Mouse (Mus musculus): ENCODE data around the gene St6galnac3.

The St6galnac3 gene

DNA sequence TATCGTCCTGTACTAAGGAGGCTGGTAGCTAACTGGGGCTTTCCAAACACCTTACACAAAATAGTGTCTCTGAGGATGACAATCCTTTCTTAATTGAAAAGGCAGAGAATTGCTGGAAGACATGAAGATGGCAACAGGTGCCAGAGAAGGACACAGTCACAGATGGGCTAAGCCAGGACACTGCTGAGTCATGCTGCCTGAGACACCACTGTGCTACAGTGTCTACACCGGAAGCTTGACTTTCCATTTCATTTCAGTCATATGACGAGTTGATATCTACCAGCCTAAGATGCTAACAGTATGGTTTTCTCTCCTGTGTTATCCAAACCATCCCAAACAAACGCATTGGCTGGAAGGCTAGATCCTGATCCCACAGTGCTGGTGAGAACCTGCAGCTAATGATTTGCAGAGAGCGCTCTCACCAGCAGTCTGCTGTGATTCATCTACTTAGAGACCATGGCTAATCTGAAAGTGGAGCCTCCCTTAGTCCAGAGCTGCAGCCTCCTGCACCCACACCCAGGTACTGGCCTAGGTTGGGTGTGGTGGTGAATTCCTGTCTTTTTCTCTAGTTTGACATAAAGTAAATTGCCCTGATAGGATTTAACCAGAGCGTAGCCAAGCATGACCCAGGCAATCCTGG lies 433.4 kb downstream of the St6galnac3 start:
- no peak for DNase-seq (ENCODE audit: extremely low spot score, low spot score)

DNA sequence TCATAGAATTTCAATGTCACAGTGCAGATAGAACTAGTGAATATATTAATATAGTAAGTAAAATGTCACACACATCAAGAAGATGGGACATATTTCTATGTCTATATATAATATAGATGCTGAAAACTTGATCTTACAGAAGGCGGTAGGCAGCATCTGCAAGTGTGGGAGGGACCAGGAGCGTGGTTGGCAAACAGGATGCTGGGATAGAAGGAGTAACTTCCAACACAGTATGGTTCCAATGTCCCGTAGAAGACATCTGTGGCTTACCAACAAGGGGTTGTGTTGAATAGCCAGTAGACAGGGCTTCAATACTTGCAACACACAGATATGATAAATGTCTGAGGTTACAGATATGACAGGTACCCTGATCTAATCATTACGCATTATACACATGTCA lies 435.0 kb downstream of the St6galnac3 start:
- DNase-seq (ENCODE audit: extremely low spot score, low spot score): no peak

GRCm38 (mm10) chr3:153287564-153287963 lies 437.4 kb downstream of the St6galnac3 start:
- no peak for DNase-seq (ENCODE audit: extremely low spot score, low spot score)

GRCm38 (mm10) chr3:153287081-153287480 lies 437.9 kb downstream of the St6galnac3 start:
- DNase-seq (ENCODE audit: extremely low spot score, low spot score): no peak

DNA sequence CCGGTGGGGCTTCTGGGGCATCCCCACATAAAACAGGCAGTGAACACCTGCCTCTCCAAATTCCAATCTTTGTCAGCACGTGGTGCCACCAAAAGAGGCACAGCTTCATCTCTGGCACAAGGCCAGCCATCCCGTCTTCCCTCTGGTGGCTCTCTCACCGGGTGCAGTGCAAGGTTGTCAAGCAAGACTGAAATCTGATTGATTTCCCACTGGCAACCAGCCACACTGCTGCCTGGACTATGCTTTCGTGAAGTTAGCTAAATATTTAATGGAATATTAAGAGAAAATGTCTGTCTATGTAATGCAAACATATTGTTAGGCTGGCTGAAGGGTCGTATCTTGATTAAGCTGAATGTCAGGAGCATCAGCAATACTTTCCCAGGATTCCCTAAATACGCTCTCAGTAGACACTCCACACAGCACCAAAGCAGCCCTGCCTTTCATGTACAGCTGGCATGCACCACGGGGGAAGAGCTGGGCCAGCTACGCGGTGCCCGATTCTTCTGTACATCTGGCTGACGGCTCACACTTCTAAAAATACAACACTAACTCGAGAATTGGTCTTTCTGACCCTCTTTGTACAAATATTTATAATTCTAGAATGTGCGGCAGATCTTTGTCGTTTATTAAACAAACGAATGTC lies 442.7 kb downstream of the St6galnac3 start:
- DNase-seq (ENCODE audit: extremely low spot score, low spot score): no peak

DNA sequence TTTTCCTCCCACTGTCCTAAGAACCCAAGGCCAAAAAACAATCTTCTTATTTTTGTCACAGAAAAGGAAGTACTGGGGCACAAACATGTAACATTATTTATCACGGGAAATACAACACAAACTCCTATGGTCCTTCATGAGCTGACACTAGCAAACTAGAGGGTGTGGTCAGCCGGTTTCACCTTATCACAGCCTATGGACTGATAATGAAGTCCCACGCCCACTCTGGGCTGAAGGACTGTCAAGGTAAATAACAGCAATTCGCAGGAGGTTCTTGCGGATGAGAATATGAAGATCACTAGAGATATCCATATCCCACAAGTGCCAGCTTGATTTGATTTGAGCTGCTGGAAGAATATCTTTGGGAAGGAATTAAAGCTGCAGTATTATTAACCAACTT lies 446.7 kb downstream of the St6galnac3 start:
- DNase-seq (ENCODE audit: extremely low spot score, low spot score): no peak

GRCm38 (mm10) chr3:153277389-153277999 lies 447.5 kb downstream of the St6galnac3 start:
- DNase-seq (ENCODE audit: extremely low spot score, low spot score): peak; percentile 62

- no peak for DNase-seq (ENCODE audit: extremely low spot score, low spot score)
Measured at GRCm38 (mm10) chr3:153276830-153277388, 448.1 kb downstream of the St6galnac3 start.

- DNase-seq (ENCODE audit: extremely low spot score, low spot score): no peak
Measured at GRCm38 (mm10) chr3:153276101-153276829, 448.7 kb downstream of the St6galnac3 start.

- DNase-seq (ENCODE audit: extremely low spot score, low spot score): no peak
Measured at GRCm38 (mm10) chr3:153272241-153272640, 452.7 kb downstream of the St6galnac3 start.

GRCm38 (mm10) chr3:153267397-153267796 lies 457.6 kb downstream of the St6galnac3 start:
- no peak for DNase-seq (ENCODE audit: extremely low spot score, low spot score)

DNA sequence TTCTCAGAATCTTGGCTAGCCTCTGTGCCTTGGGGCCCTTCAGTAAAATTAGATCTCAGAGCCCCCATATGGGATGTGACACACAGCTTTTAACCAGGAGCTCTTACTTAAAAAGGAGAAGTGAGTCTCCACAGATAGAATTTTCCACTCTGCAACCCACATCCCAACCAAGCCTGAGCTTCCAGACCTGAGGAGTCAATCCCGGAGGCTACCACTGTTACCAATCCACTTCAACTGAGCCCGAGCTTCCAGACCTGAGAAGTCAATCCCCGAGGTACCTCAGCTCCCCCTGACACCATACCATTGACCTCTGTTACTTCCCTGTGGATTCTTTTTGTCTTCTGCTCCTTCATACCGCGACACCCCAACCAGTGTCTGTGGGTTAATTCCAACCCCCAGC lies 463.0 kb downstream of the St6galnac3 start:
- no peak for DNase-seq (ENCODE audit: extremely low spot score, low spot score)

DNA sequence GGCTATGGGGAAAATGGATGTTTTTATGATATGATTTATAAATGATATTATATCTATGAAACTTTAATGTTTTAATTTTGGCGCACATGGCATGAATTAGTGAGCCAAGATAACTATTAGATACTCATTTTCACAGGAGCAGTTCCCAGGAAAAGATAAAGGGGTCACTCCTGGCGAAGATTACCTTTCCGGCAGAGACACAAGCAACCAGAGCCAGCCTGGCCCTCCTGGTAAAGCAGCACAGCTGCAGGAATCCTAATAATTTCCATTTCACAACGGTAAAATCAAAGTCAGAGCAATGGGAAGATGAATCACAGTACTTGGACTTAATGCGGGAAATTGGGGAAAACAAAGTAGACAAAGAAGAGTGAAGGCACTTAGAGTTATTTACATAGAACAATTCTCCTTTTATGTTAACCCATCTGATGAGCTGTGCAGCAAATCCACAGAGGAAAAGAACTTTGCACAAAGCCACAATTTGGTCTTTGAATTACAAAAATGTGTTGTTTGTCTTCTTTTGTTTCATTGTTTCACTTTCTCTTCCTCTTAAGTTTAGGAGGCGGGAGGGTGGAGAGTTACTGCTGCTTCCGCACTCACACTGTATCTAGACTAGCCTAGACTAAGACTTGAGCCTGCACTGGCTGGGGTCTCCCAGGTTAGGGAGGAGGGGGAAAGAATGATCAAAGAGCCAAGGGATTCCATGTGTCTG lies 464.6 kb downstream of the St6galnac3 start:
- no peak for DNase-seq (ENCODE audit: extremely low spot score, low spot score)

- no peak for DNase-seq (ENCODE audit: extremely low spot score, low spot score)
Measured at GRCm38 (mm10) chr3:153255910-153256309, 469.1 kb downstream of the St6galnac3 start.

- no peak for DNase-seq (ENCODE audit: extremely low spot score, low spot score)
Measured at GRCm38 (mm10) chr3:153251653-153252052, 473.3 kb downstream of the St6galnac3 start.

GRCm38 (mm10) chr3:153250598-153251257 lies 474.2 kb downstream of the St6galnac3 start:
- DNase-seq (ENCODE audit: extremely low spot score, low spot score): peak; percentile 78

DNA sequence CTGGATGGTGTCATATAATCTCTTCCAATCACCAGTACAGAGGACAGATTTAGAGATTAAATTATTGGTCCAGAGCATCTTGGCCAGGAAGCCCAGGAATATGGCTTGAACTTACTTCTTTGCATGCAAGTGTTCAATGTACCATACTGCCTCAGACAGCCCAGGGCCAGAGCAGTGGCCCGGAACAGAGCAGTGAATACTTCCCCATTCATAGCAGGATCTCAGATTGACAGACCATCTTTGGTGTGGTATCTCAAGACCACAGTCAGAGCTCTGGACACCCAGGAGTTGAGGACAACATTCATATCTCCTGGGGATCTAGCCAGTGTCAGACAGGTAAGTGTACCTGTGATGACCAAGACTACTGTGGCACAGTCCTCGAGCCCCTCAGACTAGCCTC lies 476.1 kb downstream of the St6galnac3 start:
- no peak for DNase-seq (ENCODE audit: extremely low spot score, low spot score)

DNA sequence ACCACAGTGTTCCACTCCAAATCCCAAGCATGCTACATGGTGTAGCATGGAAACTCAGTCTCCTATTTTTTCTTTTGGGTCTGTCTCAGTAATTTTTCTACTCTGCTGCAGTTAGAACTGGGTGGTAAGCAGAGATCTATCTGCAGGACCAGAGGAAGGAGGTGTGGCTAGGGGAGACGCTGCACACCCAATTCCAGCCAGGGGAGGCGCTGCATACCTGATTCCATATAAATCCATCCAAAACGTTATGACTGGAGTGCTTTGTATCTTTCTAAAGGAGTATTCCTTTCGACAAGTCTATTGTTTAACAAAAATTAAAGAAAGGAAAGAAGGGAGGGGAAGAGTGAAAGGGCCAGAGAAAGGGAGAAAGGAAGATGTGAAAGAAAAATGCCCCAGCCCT lies 476.9 kb downstream of the St6galnac3 start:
- DNase-seq (ENCODE audit: extremely low spot score, low spot score): no peak

GRCm38 (mm10) chr3:153242524-153242923 lies 482.4 kb downstream of the St6galnac3 start:
- no peak for DNase-seq (ENCODE audit: extremely low spot score, low spot score)

GRCm38 (mm10) chr3:153241134-153241533 lies 483.8 kb downstream of the St6galnac3 start:
- no peak for DNase-seq (ENCODE audit: extremely low spot score, low spot score)

DNA sequence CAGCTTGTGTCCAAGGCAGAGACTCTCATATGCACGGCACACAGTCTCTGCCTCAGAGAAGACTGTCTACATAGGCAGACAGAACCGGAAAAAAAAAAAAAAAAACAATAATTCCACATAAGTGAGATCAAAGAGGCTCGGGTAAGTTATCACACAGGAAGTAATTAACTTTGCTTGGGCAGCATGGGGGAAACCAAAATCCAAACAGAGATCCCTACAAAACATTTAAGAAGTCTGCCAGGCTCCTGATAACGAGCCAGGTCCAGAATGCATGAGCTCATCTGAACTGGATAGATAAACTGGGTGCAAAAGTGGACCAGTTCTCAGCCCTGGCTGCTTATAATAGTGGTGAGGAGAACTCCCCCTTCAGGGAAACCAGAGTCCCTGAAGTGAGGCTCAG lies 484.6 kb downstream of the St6galnac3 start:
- no peak for DNase-seq (ENCODE audit: extremely low spot score, low spot score)

Data from neural tube, embryonic 10.5 days (tissue).